Mouse (Mus musculus): ENCODE results near the gene Homer3.

DNA sequence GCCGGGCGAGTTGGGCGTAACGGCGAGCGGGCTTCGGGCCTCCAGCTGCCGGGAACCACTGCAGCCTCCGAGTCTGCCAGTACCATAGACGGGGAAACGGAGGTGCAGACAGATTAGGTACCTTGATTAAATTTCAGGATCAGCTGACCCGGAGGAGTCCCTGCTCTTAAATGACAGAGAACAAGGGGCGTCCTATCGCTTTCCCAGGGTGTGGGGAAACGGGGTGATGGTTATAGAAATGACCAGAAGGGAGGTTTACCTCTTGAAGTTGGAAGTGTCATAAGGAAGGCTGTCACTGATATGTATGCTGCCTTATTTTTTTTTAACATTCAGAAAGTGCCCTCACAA is 47.9 kb upstream of the Homer3 start:
- TF ChIP-seq CTCF (IDR thresholded peaks at IDR 0.05): no peak
- TF ChIP-seq EP300 (IDR thresholded peaks at IDR 0.05): no peak

All from lung, postnatal 0 days (tissue).